Comparison of ENCODE assay signal across 17 mouse cellular contexts in genomic region chr17:36085976-36086375, GRCm38 (mm10). TPM values are rescaled to one million over a fixed set of nuclear protein-coding genes. Genes with fewer than 3 reads are reported as not detected.
"Had no signal": no experiment of that assay in that cellular context is flagged by ENCODE, and none has a peak within 500 bp of the region (broad histone marks: within the 10 kb centered on the region; RNA-seq: fewer than 3 reads in every experiment).

No protein-coding gene starts in this region.

RNA-seq across cellular contexts. Expression of gene Gm11127, which starts 27.8 kb away (rescaled TPM):
- polyA plus RNA-seq: forebrain, postnatal 0 days; heart, embryonic 10.5 days; heart, embryonic 12.5 days; heart, embryonic 14.5 days; hindbrain, embryonic 10.5 days; hindbrain, embryonic 12.5 days; hindbrain, embryonic 16.5 days; kidney, embryonic 15.5 days; limb, embryonic 11.5 days; limb, embryonic 13.5 days; limb, embryonic 15.5 days had no signal

RNA-seq across cellular contexts. Expression of gene Gm19684, which starts 35.5 kb away (rescaled TPM):
- polyA plus RNA-seq: forebrain, postnatal 0 days; heart, embryonic 10.5 days; heart, embryonic 12.5 days; heart, embryonic 14.5 days; hindbrain, embryonic 10.5 days; hindbrain, embryonic 12.5 days; hindbrain, embryonic 14.5 days; hindbrain, embryonic 16.5 days; kidney, embryonic 15.5 days; kidney, postnatal 0 days; limb, embryonic 11.5 days; limb, embryonic 13.5 days; limb, embryonic 15.5 days had no signal

RNA-seq across cellular contexts. Expression of gene Gm6034, which starts 43.2 kb away (rescaled TPM):
- polyA plus RNA-seq: forebrain, postnatal 0 days; gonadal fat pad, adult 2 months; heart, embryonic 10.5 days; heart, embryonic 12.5 days; heart, embryonic 14.5 days; heart, embryonic 16.5 days; hindbrain, embryonic 10.5 days; hindbrain, embryonic 12.5 days; hindbrain, embryonic 14.5 days; hindbrain, embryonic 16.5 days; kidney, adult 2 months; kidney, embryonic 15.5 days; kidney, postnatal 0 days; large intestine, adult 2 months; limb, embryonic 11.5 days; limb, embryonic 13.5 days; limb, embryonic 15.5 days had no signal

RNA-seq across cellular contexts. Expression of gene Gm7030, which starts 43.2 kb away (rescaled TPM):
- polyA plus RNA-seq: forebrain, postnatal 0 days; gonadal fat pad, adult 2 months; heart, embryonic 10.5 days; heart, embryonic 12.5 days; heart, embryonic 14.5 days; hindbrain, embryonic 10.5 days; hindbrain, embryonic 12.5 days; hindbrain, embryonic 14.5 days; hindbrain, embryonic 16.5 days; kidney, adult 2 months; kidney, embryonic 15.5 days; kidney, postnatal 0 days; limb, embryonic 11.5 days; limb, embryonic 13.5 days; limb, embryonic 15.5 days had no signal
